Mouse (Mus musculus): ENCODE results near the gene Suds3. TPM values are rescaled to one million over a fixed set of nuclear protein-coding genes. Genes with fewer than 3 reads are reported as not detected.

Gene Suds3
- polyA plus RNA-seq, 2 experiments from 2014 or later: 11.5 to 12.3 TPM

DNA sequence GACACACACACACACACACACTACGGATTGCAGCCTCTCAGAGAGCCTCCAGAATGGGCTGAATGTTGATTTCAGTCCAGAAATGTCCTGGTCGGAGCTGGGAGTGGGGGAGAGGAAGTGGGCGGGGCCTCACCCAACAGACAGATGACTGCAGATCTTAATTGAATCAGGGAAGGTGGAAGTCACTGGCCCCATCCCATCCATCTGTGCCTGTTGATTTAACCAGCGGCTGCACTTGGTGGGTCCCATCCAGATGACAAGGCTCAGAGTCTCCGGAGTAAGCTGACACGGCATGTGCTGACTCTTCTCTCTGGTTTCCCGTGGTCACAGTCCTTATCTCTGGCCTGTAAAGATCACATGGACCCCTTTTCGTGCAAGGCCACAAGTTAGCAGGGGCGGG lies 20.0 kb upstream of the Suds3 start:
- ATAC-seq: peak; percentile 9

DNA sequence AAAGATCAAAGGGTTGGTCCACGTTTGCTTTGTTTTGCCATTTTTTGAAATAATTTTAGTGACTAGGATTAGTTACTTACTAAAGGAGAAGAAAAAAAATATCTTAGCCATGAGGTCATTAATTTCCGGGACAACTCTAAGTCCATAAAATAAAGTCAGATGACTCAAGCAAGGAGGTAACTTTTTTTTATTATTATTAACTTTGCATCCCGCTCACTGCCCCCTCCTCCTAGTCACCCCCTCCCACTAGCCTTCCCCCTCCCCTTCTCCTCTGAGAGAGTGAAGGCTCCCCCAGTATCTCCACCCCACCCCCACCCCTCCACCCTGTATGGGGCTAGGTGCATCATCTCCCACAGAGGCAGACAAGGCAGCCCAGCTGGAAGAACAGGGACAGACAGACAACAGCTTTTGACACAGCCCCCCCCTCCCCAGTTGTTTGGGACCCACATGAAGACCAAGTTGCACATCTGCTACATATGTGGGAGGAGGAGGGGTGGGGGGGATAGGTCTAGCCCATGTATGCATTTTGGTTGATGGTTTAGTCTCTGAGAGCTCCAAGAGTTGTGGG lies 19.1 kb upstream of the Suds3 start:
- ATAC-seq: no peak

- ATAC-seq: peak; percentile 41
Observed at GRCm38 (mm10) chr5:117134066-117134888, 18.4 kb upstream of the Suds3 start.

DNA sequence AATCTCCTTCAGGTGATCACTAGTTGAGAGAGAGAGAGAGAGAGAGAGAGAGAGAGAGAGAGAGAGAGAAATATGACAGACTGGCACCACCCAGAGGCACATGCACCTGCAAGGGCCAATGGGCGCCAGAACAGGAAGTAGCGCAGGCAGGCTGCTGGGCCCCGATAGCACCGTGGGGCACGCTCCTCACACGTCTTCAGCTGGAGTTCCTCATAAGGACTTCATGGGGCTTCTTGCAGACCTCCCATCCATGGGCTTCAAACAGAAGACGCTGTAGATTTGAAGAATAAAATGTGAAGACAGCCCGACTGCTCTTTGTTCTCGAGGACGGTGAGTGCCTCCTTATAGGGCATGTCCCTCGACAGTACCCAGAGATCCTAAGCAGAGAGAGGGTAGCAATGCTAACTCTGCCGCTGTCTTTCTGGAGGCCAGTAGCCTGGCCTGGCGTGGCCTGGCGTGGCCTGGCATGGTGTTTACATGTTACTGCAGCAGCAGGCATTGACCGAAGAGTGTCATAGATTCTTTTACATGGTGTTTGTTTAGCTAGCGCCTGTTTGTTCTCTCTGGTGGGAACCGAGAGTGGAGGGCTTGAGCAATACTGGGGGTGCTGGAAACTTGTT lies 17.6 kb upstream of the Suds3 start:
- ATAC-seq: peak; percentile 90

- no peak for ATAC-seq
Observed at GRCm38 (mm10) chr5:117130726-117131125, 14.8 kb upstream of the Suds3 start.

- no peak for ATAC-seq
Observed at GRCm38 (mm10) chr5:117127051-117127450, 11.1 kb upstream of the Suds3 start.

DNA sequence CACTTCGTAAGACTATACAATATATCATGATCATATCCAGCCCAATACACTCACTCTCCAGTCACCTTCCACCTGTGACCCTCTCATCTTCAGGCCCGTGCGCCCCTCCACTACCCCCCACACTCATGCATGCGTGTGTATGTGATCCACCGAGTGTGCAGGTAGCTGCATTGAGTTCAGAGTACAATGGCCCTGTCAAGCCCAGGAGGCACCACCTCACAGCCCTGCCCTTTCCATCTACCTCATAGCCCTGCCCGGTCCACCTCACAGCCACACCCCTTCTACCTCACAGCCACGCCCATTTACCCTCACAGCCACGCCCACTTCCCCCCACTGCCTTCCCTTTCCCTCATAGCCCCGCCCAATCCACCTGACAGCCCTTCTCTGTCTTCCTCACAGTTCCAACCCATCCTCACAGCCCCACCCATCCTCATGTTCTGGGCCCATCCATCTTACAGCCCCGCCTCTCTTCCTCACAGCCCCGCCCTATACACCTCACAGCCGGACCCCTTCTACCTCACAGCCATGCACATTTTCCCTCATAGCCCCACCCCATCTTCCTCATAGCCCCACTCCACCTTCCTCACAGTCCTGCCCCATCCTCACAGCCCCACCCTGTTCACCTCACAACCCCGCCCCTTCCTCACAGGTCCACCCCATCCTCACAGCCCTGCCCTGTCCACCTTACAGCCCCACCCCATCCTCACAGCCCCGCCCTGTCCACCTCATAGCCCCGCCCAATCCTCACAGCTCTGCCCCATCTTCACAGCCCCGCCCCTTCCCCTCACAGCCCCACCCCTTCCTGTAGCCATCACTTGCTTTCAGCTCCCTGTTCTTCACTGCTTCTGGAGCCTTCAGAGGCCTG lies 9.8 kb upstream of the Suds3 start:
- no peak for ATAC-seq

- ATAC-seq: no peak
Observed at GRCm38 (mm10) chr5:117123840-117124239, 7.9 kb upstream of the Suds3 start.

GRCm38 (mm10) chr5:117123102-117123501 lies 7.2 kb upstream of the Suds3 start:
- no peak for ATAC-seq

GRCm38 (mm10) chr5:117121657-117122056 lies 5.7 kb upstream of the Suds3 start:
- ATAC-seq: no peak

DNA sequence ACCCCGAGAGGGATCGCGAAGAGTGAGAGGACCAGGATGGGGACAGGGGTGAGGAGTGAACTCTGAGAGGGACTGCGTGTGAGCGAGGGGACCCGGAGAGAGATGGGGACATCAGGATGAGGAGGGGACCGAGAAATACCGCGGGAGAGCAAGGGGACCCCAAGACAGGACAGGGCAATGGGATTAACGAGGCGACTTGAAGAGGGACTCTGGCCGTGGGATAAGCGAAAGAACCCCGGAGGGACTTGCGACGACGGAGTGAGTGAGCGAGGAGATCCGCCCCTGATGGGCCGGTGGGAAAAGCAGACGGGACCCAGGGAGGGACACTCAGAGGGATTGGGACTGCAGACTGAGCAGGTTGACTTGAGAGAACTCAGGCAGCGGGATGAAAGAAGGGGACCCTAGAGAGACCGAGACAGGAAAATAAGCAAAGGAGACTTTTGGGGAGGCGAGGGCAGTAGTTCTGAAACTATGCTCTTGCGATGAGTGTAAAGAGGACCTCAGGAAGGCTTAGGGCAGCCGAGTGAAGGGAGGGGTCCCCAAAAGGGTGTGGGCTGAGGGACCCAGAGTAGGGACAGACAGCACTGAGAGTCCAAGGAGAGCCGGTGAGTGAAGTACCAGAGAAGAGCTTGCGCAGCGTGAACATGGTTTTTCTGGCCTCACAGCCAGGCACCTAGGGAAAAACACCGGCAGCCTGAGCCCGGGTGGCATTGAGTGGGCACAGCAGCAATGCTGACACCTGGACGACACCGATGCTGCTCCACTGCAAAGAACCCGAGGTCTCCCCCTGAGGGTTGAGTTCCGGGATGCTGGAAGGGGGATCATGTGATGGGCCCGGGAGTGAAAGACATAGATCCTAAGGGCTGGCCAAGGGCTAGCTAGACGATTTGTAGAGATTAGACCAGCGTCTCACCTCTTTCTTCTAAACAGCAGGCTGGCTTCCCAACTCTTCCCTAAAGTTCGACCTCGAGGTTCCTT lies 4.9 kb upstream of the Suds3 start:
- ATAC-seq: peak; percentile 1

- peak; percentile 67 for ATAC-seq
Observed at GRCm38 (mm10) chr5:117119777-117120488, 4.0 kb upstream of the Suds3 start, which contains the start of gene Taok3. Taok3 (plus strand) TSS chr5:117120129.

DNA sequence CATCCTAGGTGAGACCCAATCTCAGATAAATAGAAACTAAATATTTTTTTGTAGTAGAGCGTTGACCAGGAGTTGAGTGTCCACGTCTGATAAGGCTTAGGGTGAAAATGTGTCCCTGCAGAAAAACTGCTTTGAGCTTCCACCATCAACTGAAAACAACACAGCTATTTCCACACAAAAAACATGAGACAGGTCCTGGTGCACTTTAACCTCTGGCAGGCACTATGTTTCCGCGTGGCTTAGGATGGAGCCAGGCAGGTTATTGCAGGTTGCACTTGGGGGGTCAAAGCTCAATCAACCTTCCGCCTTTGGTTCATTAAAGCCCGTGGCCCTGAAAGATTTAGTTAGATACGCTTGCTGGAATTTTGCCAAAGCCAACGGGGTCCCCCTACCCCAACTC lies 2.9 kb upstream of the Suds3 start:
- no peak for ATAC-seq

DNA sequence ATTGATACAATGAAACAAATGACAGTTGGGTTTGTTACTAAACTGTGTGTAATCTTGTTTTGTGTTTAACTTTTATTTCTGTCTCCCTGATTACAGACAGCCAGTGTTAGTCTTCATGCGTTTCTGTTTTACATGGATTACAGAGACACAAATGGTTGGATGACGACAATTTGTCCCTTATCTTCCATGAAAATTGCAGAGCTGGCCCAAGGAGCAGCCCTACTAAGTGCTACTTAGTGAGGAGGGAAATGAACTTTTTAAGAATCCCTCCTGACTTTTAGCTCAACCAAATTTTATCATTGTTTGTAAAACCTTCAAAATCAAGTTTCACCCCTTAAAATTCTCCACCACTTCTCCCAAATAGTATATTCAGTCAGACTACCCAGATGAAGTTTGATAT lies 2.3 kb upstream of the Suds3 start:
- no peak for ATAC-seq

DNA sequence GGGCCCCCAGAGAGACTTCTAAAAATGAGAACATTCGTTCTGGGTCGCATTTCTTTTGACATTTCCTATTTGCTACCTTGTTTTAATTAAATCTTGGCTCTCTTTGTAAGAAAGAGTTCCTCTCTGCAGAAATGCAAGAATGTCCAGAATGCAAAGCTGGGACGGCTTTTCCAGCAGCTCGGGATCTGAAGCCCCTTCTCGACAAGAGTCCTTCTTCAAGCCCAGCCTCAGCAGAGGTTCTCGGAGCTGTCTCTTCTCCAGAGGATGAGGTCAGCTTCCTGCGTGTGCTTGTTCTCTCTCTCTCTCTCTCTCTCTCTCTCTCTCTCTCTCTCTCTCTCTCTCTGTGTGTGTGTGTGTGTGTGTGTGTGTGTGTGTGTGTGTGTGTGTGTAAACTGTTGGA lies 1.8 kb upstream of the Suds3 start:
- no peak for ATAC-seq

DNA sequence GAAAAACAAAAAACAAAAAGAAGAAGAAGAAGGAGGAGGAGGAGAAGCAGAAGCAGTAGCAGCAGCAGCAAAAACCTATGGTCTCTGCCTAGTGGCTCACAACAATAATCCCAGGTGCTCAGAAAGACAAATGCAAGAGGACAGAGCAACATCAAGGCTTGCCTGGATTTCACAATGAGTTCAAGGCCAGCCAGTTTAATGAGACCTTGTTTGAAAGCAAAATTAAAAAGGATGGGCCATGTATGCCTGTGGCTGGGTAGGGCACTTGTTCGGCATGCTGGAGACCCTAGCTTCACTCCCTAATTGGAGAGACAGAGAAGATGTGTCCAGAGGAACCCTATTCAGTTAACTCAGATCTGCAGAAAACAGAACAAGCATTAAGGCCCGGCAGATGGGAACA lies 1.3 kb upstream of the Suds3 start:
- ATAC-seq: no peak

DNA sequence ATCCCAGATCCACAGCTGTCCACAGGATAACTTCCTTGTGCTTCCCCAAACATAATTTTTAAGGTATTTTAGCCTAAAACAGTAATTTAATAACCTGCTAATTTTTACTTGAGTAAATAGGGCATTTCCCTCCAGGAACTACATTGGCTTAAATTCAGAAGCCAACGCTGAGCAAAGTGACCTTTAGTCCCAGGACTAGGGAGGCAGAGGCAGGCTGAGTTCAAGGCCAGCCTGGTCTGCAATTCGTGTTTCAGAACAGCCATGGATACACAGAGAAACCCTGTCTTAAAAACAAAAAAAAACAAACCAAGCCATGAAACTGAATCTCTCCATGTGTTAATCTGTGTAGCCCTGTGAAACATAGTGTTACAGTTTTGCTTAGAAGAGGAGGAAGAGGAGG lies 747 bp upstream of the Suds3 start:
- ATAC-seq: no peak

GRCm38 (mm10) chr5:117115193-117115767 lies 633 bp downstream of the Suds3 start:
- ATAC-seq: no peak

GRCm38 (mm10) chr5:117114581-117115192 lies 1.2 kb downstream of the Suds3 start:
- no peak for ATAC-seq

DNA sequence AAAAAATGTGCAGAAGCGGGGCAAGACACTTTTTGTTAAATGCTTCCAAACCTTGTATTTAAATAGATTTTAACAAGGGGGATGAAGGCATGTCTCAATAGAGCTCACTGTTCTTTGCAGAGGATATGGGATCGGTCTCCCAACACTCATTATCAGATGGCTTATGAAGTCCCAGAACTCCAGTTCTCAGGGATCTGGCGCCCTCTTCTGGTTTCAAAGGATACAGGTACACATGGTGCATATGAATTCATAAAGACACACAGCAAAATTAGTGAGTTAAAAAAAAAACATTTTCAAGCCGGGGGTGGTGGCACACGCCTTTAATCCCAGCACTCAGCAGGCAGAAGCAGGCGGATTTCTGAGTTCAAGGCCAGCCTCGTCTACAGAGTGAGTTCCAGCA lies 2.6 kb downstream of the Suds3 start:
- no peak for ATAC-seq
